Mouse (Mus musculus) limb, embryonic 12.5 days (tissue): ENCODE data around the gene Cd37. TPM values are rescaled to one million over a fixed set of nuclear protein-coding genes. Genes with fewer than 3 reads are reported as not detected.

ENCODE experiments used
- ATAC-seq: fragments of 200-750 bp; cut with Nextera tagmentation; 2 replicates; pipeline ENCODE4 v1.8.0; 2017; ENCODE audit warnings: low read depth, moderate TSS enrichment; ENCODE audit not compliant: insufficient number of reproducible peaks, insufficient read depth, low FRiP score, low TSS enrichment
- H3K27ac ChIP-seq: fragments of 300-500 bp; sonication (generic); 2 replicates; pipeline ENCODE4 v1.5.1; 2016; ENCODE audit warnings: mild to moderate bottlenecking, moderate library complexity
- H3K27me3 ChIP-seq: fragments of 300-500 bp; sonication (generic); 2 replicates; pipeline ENCODE4 v1.6.1; 2016; ENCODE audit warnings: mild to moderate bottlenecking, moderate library complexity
- H3K36me3 ChIP-seq: fragments of 300-500 bp; sonication (generic); 2 replicates; pipeline ENCODE4 v1.6.1; 2016; ENCODE audit warnings: mild to moderate bottlenecking, moderate library complexity
- H3K4me1 ChIP-seq: fragments of 300-500 bp; sonication (generic); replicated peaks from 2 replicates; pipeline ENCODE4 v1.6.1; 2016
- H3K4me2 ChIP-seq: fragments of 300-500 bp; sonication (generic); 2 replicates; pipeline ENCODE4 v1.6.1; 2016; ENCODE audit warnings: mild to moderate bottlenecking, moderate library complexity
- H3K4me3 ChIP-seq: fragments of 300-500 bp; sonication (generic); replicated peaks from 2 replicates; pipeline ENCODE4 v1.5.1; 2016; ENCODE audit warnings: mild to moderate bottlenecking
- H3K9ac ChIP-seq: fragments of 300-500 bp; sonication (generic); replicated peaks from 2 replicates; pipeline ENCODE4 v1.6.1; 2016; ENCODE audit warnings: mild to moderate bottlenecking, moderate library complexity
- H3K9me3 ChIP-seq: fragments of 300-500 bp; sonication (generic); 2 replicates; pipeline ENCODE4 v1.6.1; 2016; ENCODE audit warnings: mild to moderate bottlenecking, moderate library complexity
- WGBS: fragments of 180-500 bp; shearing (Covaris S2); methylation state at CpG from one replicate; pipeline ENCODE4 v1.1.7; 2016; 5-methylcytosine and 5-hydroxymethylcytosine counted together
- polyA plus RNA-seq: library from polyadenylated mRNA; unstranded; fragments of >200 nt; fragmentation: Nextera tagmentation; extraction: Ambion mirVana; gene quantifications from 2 replicates; pipeline ENCODE4 v1.2.1, GENCODE M21; 2016

Gene Cd37
- polyA plus RNA-seq, 1 experiment from 2014 or later = 1.6 TPM

GRCm38 (mm10) chr7:45234333-45234841 lies 4.5 kb downstream of the Cd37 start:
- WGBS = 12% methylated on average over 29 of the region's 29 CpGs
- Histone ChIP-seq H3K9ac (no peak overlapping the region), H3K36me3 (peaks cover 43% of the 10 kb centered on the region), H3K4me1 (peaks cover 41% of the 10 kb centered on the region), H3K27ac (peak overlapping the region; percentile 77), H3K4me2 (peak overlapping the region; percentile 55), H3K4me3 (peak overlapping the region; percentile 30; the same call in 1 of the 2 replicates), H3K27me3 (peaks cover 21% of the 10 kb centered on the region), H3K9me3 (no peaks in the 10 kb centered on the region)
- 0 out of 2 replicates have a peak, but pooled peaks have one; percentile 8 for ATAC-seq

- no peak for ATAC-seq
- H3K9ac ChIP-seq = no peak overlapping the region
- H3K4me3 ChIP-seq = 0 out of 2 replicates have a peak overlapping the region, but pooled peaks have one; percentile 2
- WGBS = 26% methylated on average over 20 of the region's 20 CpGs
- peaks cover 15% of the 10 kb centered on the region for H3K27me3 ChIP-seq
- peaks cover 50% of the 10 kb centered on the region for H3K36me3 ChIP-seq
- peak overlapping the region; percentile 77 for H3K27ac ChIP-seq
- peak overlapping the region; percentile 55 for H3K4me2 ChIP-seq
- peaks cover 41% of the 10 kb centered on the region for H3K4me1 ChIP-seq
- H3K9me3 ChIP-seq = no peaks in the 10 kb centered on the region
These were observed 5.2 kb downstream of the Cd37 start for GRCm38 (mm10) chr7:45233580-45234332.

- H3K4me3 ChIP-seq = no peak overlapping the region
- 59% methylated on average over 13 of the region's 13 CpGs for WGBS
- H3K27me3 ChIP-seq = peaks cover 9% of the 10 kb centered on the region; the same call in 1 of the 2 replicates
- no peak overlapping the region for H3K27ac ChIP-seq
- no peak for ATAC-seq
- H3K4me2 ChIP-seq = no peak overlapping the region
- peaks cover 41% of the 10 kb centered on the region for H3K4me1 ChIP-seq
- no peaks in the 10 kb centered on the region for H3K9me3 ChIP-seq
- peaks cover 58% of the 10 kb centered on the region for H3K36me3 ChIP-seq
- peak overlapping the region; percentile 1; the same call in 1 of the 2 replicates for H3K9ac ChIP-seq
These were observed 6.0 kb downstream of the Cd37 start for GRCm38 (mm10) chr7:45232716-45233465.

GRCm38 (mm10) chr7:45231941-45232340 lies 7.0 kb downstream of the Cd37 start:
- no peak for ATAC-seq
- peaks cover 66% of the 10 kb centered on the region for H3K36me3 ChIP-seq
- 83% methylated on average over 11 of the region's 11 CpGs for WGBS

GRCm38 (mm10) chr7:45231192-45231591 lies 7.7 kb downstream of the Cd37 start:
- peaks cover 74% of the 10 kb centered on the region for H3K36me3 ChIP-seq
- 90% methylated on average over 12 of the region's 12 CpGs for WGBS

More at GRCm38 (mm10) chr7:45231941-45232340, 7.0 kb downstream of the Cd37 start:
- Histone ChIP-seq H3K4me2 (no peak overlapping the region), H3K9ac (no peak overlapping the region), H3K4me1 (peaks cover 41% of the 10 kb centered on the region), H3K27ac (no peak overlapping the region), H3K4me3 (no peak overlapping the region), H3K9me3 (no peaks in the 10 kb centered on the region), H3K27me3 (peaks cover 6% of the 10 kb centered on the region; the same call in 1 of the 2 replicates)

GRCm38 (mm10) chr7:45229459-45230203 lies 9.3 kb downstream of the Cd37 start:
- no peak overlapping the region for H3K9ac ChIP-seq
- ATAC-seq = no peak

More at GRCm38 (mm10) chr7:45231192-45231591, 7.7 kb downstream of the Cd37 start:
- H3K4me2 ChIP-seq = no peak overlapping the region
- H3K9me3 ChIP-seq = no peaks in the 10 kb centered on the region
- no peak overlapping the region for H3K4me3 ChIP-seq
- H3K4me1 ChIP-seq = peaks cover 41% of the 10 kb centered on the region
- H3K9ac ChIP-seq = no peak overlapping the region
- ATAC-seq = no peak
- no peaks in the 10 kb centered on the region; the same call in 1 of the 2 replicates for H3K27me3 ChIP-seq
- H3K27ac ChIP-seq = no peak overlapping the region

GRCm38 (mm10) chr7:45229046-45229445 lies 9.9 kb downstream of the Cd37 start:
- Histone ChIP-seq H3K9ac (no peak overlapping the region), H3K27me3 (no peaks in the 10 kb centered on the region), H3K9me3 (no peaks in the 10 kb centered on the region), H3K4me1 (peaks cover 21% of the 10 kb centered on the region), H3K27ac (no peak overlapping the region), H3K4me2 (no peak overlapping the region), H3K36me3 (peaks cover 95% of the 10 kb centered on the region), H3K4me3 (no peak overlapping the region)
- ATAC-seq = no peak
- WGBS = 93% methylated on average over 8 of the region's 8 CpGs

More at GRCm38 (mm10) chr7:45229459-45230203, 9.3 kb downstream of the Cd37 start:
- no peaks in the 10 kb centered on the region for H3K9me3 ChIP-seq
- H3K27me3 ChIP-seq = no peaks in the 10 kb centered on the region
- WGBS = 91% methylated on average over 7 of the region's 7 CpGs
- H3K27ac ChIP-seq = no peak overlapping the region
- no peak overlapping the region for H3K4me3 ChIP-seq
- no peak overlapping the region for H3K4me2 ChIP-seq
- H3K36me3 ChIP-seq = peaks cover 89% of the 10 kb centered on the region
- H3K4me1 ChIP-seq = peaks cover 27% of the 10 kb centered on the region

- Histone ChIP-seq H3K4me3 (no peak overlapping the region), H3K4me2 (no peak overlapping the region), H3K27ac (no peak overlapping the region), H3K4me1 (peaks cover 16% of the 10 kb centered on the region), H3K9ac (no peak overlapping the region), H3K27me3 (no peaks in the 10 kb centered on the region), H3K9me3 (no peaks in the 10 kb centered on the region), H3K36me3 (peaks cover 97% of the 10 kb centered on the region)
- peak; percentile 29; the same call in 1 of the 2 replicates for ATAC-seq
- WGBS = 95% methylated on average over 18 of the region's 18 CpGs
These were observed 10.4 kb downstream of the Cd37 start for GRCm38 (mm10) chr7:45228548-45228947.

GRCm38 (mm10) chr7:45226421-45226820 lies 12.5 kb downstream of the Cd37 start:
- H3K27me3 ChIP-seq = no peaks in the 10 kb centered on the region
- peaks cover 97% of the 10 kb centered on the region for H3K36me3 ChIP-seq
- H3K4me2 ChIP-seq = no peak overlapping the region
- no peaks in the 10 kb centered on the region for H3K4me1 ChIP-seq
- no peak overlapping the region for H3K27ac ChIP-seq
- H3K9ac ChIP-seq = no peak overlapping the region
- H3K4me3 ChIP-seq = no peak overlapping the region
- ATAC-seq = no peak
- 93% methylated on average over 5 of the region's 5 CpGs for WGBS
- no peaks in the 10 kb centered on the region for H3K9me3 ChIP-seq

- Histone ChIP-seq H3K27me3 (no peaks in the 10 kb centered on the region), H3K4me2 (no peak overlapping the region), H3K9ac (no peak overlapping the region), H3K27ac (no peak overlapping the region), H3K9me3 (no peaks in the 10 kb centered on the region), H3K4me1 (peaks cover 11% of the 10 kb centered on the region), H3K36me3 (peaks cover 98% of the 10 kb centered on the region), H3K4me3 (no peak overlapping the region)
- no peak for ATAC-seq
- 96% methylated on average over 7 of the region's 7 CpGs for WGBS
These were observed 14.1 kb downstream of the Cd37 start for GRCm38 (mm10) chr7:45224826-45225225.
